Mouse (Mus musculus) heart, adult 18-20 months (tissue): ENCODE results near the gene Cdr2. TPM values are rescaled to one million over a fixed set of nuclear protein-coding genes. Genes with fewer than 3 reads are reported as not detected.
"Not testable (repeated sequence)": the region's sequence is repeated elsewhere in the genome, so short reads cannot be mapped to it uniquely, and the experiment has no call there.

ENCODE experiments used
- DNase-seq, 2 experiments: peaks; one replicate each; pipeline ENCODE4 v3.0.0; 2021 to 2022; ENCODE audit warnings: mixed read lengths in 1 of 2
- total RNA-seq, 2 experiments: library from RNA; stranded (reverse); gene quantifications; 2 replicates each; pipeline ENCODE4 v1.2.3; 2021

The Cdr2 gene
- total RNA-seq, 2 experiments from 2014 or later, result 10.9 to 12.9 TPM

DNA sequence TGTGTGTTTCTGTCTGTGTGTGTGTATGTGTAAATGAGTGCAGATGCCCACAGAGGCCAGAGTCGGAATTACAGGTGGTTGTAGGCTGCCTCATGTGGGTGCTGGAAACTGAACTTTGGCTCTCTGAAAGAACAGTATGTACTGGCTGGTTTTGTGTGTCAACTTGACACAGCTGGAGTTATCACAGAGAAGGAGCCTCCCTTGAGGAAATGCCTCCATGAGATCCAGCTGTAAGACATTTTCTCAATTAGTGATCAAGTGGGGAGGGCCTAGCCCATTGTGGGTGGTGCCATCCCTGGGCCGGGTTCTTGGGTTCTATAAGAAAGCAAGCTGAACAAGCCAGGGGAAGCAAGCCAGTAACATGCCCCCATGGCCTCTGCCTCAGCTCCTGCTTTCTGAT is 9.6 kb downstream of the Cdr2 start:
- peak; percentile 18 to 23 for DNase-seq

DNA sequence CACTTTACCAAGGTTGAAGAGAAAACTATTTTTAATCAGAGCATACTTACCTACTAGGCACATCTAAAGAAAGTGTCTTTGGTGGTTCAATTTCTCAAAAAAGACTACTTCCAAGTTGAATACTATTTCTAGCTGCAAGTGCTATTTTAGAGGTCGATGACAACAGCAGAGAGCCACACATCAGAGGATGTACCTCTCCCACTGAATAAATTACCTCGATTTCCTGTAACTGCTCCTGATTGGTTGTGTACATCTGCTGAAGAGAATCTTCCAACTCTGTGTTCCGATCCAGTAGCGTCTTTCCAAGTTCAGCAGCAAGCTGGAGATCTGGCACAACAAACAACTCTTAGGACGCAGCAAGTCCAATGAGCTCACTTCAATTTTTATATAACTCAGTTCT is 12.0 kb downstream of the Cdr2 start:
- no peak for DNase-seq

DNA sequence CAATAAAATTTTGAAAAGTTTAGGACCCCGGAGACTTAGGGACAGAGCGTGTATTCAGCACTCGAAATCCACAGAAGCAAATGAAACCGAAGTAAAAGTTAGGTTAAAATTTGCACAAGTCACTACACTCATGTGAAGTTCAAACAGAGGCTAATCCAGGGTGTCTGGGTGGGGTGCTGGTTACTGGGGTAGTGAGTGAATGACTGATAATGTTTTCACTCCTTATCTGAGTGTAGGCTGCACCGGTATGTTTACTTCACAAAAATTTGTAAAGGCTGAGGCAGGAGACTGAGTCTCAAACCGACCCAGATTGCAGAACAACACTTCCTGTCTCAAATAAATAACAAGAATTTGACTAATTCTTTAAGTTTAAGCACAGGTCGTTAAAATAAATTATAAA is 12.9 kb downstream of the Cdr2 start:
- no peak for DNase-seq

DNA sequence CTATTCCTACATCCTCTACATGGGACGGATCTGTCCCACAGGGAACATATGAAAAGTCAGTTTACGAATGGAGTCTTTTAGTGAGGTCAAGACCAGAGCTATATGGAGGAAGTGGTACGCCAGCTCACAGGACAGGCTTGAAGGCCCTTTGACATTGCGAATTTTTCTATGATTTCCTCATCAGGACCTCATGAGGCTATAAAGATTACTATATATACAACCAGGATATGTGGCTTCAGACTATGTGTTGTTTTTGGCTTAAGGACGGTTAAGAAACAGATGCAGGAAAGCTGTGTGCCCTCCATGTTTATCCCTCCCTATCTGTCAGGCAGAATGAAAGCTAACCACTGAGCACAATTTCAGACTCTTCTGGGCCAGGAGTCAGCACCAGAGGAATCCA is 19.0 kb downstream of the Cdr2 start:
- DNase-seq, result no peak

DNA sequence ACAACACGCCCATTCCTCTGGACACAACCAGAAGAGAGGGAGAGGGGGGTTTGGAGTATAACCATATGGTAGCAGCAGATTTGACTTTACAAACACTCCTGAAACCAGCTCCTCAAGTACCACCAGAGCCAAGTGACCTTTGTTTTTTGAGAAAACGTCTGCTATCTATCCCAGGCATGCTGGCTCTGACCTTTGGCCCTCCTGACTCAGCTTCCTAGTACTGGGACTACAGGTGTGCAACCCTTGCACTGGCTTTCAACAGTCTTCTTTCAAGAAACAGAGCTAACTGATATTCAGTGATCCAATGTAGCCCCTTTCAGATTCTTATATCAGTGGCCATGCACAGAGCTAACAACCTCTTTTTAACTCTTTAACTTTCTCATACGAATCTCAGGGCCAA is 20.2 kb downstream of the Cdr2 start:
- DNase-seq, result no peak

DNA sequence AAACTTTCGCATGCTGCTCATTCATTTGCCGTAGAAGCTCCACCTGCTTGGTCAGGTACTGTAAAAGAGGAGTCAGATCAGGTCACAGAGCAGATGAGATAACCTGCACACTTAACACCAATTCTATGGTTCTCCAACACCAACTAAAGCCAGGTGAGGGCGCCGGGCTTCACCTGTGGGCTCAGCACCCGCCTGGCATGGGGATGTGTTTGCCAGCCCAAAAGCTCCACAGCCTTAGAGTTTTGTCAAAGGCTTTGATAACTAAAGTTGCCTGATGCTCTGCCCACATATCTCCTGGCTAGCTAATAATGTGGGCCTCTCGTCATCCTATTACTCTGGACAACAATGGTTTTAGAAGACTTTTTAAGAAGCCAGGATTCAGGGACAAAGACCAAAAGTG is 21.5 kb downstream of the Cdr2 start:
- no peak for DNase-seq

DNA sequence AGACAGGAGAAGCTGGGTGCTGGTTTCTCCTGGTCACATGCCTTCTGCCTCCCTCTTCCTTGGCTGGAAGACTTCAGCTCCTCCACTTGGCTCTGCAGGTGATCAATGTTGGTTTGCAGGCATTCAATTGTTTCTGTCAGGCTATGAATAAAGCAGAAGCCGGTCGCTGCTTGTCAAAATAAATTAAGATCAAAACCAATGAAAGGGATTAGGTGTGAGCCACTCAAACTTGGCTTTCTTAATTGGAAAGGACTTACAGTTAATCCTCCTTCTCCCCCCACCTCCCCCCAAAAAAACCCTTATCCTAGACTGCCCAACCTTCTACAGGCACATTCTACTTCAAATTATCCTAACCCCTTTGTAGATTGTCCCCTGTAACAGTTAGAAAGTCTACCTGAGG is 22.0 kb downstream of the Cdr2 start:
- DNase-seq, result no peak

DNA sequence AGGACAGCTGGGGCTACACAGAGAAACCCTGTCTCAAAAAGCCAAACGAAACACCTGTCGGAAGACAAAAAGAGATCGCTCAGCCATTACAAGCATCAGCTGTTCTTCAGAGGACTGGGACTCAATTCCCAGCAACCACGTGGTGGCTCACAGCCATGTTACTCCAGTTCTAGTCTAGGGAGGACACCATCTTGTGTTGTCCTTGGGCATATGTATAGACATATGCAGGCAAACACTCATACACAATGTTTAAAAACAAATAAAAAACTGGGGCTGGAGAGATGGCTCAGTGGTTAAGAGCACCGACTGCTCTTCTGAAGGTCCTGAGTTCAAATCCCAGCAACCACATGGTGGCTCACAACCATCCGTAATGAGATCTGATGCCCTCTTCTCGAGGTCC is 28.5 kb downstream of the Cdr2 start:
- DNase-seq, result not testable (repeated sequence)

DNA sequence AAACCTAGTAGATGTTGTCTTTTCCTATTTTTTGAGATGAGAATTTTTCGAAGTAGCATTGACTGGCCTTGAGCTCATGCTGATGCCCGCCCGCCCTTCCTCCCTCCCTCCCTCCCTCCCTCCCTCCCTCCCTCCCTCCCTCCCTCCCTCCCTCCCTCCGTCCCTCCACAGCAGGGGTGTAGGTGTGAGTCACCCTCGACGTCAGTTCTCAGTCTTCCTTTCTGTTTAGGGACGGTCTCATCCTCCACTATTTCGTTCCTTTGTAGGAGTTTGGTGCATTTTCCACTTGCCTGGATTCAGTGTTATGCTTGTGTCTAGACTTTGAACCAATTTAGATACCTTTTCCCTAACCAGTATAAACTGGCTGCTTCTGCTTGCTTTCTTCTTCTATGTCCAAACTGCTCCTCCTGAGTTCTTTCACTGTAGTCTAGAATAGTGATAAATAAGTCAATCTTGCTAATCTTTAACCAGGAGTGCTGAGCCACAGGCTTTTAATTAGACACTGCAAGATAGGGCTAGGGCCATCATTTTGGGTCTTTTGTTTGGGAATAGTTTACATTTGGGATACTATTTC is 38.1 kb downstream of the Cdr2 start:
- no peak for DNase-seq

DNA sequence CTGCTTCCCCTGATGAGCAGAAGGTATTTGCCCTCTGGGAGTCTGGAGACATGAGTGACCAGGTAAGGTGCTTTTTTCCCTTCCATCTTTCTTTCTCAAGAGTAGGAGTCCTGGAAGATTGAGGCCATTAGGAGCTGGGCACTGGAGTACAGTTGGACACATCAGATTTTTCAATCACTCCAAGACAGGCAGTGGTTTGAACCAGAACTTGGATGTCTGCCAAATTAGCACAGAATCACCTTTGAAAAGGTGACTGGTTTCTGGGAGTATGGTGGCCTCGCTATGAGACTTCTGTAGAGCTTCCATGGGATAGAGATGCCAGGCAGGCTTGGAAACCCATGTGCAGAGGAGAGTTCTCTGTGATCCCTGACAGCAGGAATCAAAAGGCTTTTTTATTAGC is 39.6 kb downstream of the Cdr2 start:
- DNase-seq, result no peak

DNA sequence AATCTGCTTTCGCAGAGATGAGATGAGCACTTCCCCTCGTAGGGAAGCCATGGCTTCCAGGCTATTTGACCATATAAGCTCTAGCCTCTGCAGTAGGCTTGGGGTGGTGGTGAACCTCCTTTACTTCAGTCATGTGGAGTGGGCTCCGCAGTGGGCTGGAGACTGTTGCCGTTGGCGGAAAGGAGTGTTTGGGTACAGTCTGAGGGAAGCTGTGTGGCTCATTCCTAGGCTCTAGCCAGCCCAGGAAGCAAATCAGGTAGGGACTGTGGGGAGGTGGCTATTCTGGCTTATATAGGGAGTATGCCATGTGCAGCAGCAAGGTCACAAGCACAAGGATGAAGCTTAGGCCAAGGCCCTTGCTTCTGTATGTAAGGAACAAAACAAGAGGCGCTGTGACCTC is 40.9 kb downstream of the Cdr2 start:
- no peak for DNase-seq

DNA sequence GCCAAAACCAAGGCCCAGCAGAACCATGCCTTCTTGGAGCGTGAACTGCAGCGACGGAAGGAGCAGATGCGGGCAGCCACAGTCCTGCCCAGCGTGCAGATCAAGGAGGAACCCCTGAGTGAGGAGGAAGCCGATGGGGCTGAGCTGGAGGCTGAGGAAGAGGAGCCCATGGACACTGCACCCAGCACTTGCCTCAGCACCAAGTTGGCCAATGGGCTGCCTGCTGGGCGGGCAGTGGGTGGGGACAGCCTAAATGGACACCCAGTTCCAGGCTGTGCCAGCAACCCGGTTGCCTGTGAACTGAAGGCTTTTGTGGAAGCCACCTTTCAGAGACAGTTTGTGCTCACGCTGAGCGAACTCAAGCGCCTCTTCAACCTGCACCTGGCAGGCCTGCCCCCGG is 41.8 kb downstream of the Cdr2 start:
- DNase-seq, result peak in 1 of 2 experiments; percentile 23

DNA sequence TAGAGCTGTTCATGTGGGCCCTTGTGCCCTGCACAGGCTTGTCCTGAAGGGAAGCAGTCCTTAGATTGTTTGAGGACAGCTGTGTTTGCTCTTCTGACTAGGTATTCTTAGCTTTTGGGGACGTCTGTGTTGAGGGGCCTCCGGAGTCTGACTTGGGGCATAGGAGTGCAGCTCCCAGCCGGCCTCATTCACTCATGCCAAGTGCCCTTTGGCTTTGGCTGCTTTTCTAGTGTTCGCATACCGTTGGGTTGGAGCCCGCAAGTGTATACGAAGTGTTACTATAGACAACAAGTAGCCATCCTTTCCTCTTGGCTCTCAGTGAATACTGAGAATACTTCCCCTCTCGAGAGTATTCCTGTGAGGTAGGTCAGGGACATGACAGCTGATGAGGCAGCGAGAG is 43.9 kb downstream of the Cdr2 start:
- DNase-seq, result no peak

DNA sequence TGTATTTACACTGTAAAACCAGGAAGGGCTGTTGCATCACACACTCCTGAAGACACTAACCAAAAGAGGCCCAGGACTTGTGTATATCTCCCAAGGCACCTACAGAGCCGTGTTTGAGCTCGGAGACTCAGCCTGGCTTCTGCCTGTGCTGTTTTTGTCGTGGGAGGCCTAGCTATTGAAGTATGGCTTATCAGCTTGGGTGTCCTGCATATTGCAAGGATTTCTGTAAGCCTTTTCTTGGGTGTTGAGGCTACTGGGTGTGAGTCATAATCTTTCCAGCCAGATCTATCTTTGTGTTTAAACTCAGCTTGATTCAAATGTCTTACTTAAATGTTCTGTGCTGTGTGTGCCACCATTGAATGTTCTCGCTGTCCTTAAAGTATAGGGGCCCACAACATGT is 45.6 kb downstream of the Cdr2 start:
- DNase-seq, result no peak

DNA sequence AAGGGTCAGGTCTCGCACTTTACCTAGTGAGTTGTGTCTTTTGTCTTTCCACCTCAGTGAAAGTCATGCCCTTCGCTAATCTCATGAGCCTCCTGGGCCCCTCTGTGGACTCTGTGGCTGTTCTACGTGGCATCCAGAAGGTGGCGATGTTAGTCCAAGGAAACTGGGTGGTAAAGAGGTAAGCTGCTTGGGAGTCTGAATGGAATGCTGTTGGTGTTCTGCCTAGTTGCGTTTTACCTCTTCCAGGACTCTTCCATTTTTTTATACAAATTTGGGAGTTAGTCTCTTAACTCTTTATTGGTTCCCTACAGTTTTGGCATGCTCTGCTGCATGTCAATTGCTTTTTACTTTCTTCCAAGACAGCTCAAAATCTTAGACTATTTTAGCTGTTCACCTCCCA is 47.4 kb downstream of the Cdr2 start:
- peak; percentile 70 to 78 for DNase-seq

DNA sequence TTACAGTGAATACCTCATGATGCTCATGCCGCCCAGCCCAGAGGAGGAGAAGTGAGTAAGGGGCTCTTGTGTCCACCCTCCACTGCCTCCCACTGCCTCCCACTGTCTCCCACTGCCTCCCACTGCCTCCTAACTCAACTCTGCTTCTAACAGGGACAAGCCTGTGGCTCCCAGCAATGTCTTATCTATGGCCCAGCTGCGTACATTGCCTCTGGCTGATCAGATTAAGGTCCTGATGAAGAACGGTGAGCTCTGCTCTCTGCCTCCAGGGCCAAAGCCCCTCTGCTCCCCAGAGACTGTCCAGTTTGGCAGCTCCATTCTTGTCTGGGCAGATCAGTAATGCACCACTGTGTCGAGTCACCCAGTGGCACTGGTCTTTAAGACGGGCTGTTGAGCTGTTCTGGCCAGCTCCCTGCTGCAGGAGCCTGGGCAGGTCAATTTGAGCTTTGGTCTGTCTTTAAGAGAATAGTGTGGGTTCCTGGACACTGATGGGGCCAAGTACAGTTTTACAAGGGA is 48.4 kb downstream of the Cdr2 start:
- DNase-seq, result no peak

DNA sequence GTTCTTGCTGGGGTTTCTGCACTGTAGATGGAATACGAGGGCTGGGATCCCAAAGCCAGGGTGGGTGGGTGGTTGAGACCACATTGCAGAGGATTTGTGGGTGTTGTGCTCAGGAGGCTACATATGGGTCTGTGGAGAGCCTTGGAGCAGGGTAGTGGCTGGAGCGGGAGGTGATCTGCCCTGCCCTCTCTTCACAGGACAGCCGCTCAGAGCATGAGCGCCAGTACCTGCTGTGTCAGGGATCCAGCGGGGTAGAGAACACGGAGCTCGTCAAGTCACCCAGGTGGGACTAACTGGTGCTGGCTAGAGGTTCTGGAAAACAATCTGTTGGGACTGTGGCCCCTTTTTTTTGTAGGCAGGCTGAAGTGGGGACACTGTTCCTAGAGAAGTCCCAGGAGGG is 49.0 kb downstream of the Cdr2 start:
- no peak for DNase-seq

DNA sequence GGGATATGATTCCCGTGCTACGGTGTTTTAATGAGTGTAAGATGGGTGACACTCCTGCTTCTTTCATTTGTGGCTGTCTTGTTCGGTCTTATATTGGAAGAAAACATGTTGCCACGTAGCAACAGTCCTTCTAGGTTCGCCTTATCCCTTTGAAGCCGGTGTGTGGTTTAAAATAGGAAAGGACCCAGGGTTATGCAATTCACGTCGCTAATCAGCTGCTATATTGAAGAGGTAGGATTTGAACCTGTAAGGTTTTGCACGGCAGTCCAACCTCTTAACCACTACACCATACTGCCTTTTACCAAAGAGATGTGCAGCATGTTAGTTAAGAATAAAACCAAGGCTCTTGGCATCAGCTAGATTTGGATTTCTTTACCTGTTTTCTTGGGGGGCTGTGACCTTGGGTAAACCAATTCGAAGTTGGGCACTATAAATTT is 63.6 kb downstream of the Cdr2 start:
- peak; percentile 84 to 88 for DNase-seq

DNA sequence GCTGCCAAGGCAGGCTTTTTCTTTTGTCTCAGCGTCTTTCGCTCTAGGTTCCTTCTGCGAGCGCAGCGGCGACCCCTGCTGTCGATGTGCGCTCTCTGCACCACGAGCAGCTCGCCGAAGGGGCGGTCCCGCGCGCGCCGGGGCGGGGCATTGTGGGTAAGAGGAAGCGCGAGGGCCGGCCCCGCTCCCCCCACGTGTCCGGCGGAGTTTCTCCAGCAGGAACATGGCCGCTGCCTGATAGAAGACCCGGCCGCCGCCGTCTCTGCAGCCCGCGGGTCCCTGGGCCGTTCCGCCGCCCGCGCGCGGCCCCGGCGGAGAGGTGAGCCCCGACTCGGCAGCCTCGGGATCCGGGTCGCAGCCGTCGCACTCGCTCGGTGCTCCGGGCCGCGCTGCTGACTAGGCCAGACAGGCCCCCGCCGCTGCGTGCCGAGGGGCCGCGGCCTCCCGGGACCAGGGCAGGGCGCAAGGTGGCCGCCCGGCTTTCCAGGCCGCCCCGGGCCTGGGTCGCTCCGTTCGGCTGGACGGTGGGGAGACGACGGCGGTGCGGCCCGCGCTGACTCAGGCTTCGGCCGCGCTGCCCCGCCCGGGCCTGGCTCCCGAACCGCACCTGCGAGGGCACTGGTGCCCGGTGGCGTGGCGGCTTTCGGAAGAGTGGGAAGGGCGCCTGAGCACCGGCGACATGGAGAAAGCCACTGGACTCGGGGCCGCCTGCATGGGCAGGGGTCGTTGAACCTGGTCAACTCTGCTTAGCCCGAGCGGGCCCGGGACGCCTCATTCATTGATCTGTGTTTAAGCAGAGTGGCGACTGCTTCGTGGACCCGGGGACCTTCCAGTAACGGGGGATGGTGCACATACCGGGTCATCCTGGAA is 64.3 kb downstream of the Cdr2 start, which contains the start of gene Polr3e:
Gene Polr3e (plus strand): TSS at position 153 of the 870 bp plus-strand sequence.
- DNase-seq, result peak; percentile 99 to 100

DNA sequence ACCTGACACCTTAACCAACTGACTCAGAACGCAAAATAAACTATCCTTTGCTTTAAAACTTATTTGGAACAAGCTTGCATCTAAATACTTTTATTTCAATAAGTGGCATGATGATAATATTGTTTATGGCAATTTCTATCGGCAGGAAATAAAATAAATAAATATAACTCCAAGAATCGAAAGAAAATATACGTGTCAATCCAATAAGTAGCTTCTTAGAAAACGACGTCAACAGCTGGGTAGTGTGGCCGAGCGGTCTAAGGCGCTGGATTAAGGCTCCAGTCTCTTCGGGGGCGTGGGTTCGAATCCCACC is 64.9 kb downstream of the Cdr2 start:
- DNase-seq, result no peak

DNA sequence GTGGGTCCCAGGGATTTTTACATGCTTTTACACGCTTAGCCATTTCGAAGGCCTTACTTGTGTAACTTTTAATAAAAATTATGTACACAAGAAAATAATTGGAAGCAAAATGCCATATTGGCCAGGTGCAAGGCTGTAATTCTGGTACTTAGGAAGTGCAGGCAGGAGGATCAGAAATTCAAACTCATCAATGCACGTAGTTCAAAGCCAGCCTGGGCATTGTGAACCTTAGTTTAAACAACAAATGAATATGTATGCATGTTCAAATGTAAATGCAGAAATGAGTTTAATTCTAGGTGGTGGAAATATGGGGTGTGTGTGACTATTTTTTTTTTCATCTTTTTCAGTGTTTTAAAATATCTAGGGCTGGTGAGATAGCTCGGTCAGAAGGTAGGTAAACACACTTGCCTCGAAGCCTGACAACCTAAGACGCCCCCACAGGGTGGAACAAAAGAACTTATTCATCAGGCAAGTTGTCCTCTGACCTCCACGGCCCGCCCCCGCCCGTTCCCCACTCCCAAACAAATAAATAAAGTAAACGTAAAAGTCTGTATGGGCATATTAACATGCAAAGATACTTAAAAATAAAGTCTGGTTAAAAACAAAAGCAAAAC is 65.7 kb downstream of the Cdr2 start:
- DNase-seq, result no peak

DNA sequence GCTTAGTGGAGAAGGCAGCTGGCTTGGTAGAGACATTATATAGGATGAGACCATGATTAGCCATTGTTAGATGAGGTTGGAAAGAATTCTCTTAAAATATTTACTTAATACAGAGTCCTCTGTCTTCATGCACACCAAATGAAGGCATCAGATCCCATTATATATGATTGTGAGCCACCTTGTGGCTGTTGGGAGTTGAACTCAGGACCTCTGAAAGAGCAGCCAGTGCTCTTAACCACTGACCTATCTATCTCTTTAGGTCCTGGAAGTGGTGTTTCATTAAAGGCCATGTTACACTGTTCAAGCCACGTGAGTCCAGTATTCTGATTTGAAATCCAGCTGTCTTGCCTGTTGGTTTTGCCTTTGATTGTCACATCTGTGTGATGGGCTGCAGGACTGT is 68.8 kb downstream of the Cdr2 start:
- DNase-seq, result peak in 1 of 2 experiments; percentile 23

DNA sequence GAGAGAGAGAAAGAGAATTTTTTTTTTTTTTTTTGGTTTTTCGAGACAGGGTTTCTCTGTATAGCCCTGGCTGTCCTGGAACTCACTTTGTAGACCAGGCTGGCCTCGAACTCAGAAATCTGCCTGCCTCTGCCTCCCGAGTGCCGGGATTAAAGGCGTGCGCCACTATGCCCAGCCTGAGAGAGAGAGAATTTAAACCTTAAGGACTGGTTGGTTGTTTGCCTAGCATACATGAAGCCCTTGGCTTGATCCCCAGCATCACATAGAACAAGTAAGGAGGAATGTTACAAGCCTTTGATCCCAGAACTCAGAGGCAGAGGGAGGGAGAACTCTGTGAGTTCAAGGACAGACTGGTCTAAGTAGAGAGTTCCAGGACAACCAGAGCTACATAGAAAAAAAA is 70.8 kb downstream of the Cdr2 start:
- not testable (repeated sequence) for DNase-seq
